Mouse (Mus musculus): Measurements from ENCODE around the gene Sarm1.

Gene Sarm1

DNA sequence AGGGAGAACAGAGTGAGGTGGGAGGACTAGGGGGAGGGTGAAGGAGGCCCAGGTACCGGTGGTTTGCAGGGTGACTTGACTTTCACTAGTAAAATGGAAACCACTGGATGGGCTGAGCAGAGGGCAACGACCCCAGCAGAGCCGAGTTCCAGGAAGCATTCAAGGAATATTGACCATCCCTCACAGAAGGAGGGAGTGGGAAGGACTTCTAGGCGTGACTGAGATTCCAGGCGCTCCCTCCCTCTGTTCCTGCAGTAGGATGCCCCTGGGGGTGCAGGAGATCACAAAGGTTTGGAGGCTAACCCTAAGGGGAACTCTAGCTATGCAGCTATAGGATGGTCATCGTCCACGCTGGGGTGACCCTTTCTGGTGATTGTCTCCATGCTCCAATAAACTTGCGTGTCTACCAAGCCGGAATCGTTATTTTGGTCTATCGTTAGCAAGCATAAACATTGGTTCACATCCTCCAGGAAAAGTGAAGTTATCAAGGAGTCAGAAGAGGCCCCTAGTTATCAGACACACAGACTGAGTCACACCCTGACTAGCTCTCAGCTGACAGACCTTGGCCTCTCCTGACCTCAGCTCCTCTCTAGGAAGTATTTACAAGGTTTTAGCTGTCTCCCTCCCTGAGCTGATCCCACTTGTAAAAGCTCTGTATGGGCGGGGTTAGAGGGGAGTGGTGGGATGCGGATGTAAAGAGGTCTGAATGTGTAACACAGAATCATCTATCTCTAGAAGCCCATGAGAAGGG lies 34.1 kb downstream of the Sarm1 start:
- in situ Hi-C loops (cut with MboI, MseI): no loop called here

DNA sequence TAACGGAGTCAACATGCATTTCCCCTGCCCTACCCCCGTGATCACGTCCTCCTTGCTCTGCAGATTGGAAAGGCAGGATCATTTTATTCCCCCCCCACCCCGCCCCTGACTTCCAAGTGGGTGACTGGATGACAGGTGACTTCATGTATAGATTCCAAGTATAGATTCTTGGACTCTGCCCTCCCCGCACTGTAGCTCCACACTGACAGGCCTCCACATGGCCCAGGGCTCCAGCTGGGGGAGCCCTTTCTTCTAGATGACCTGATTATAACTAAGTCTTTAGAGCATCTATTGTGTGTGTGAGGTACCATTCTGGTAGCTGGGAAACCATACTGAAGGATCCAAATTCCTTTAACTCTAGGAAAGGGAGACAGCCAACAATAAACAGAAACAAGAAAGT lies 34.9 kb downstream of the Sarm1 start:
- in situ Hi-C loops (cut with MboI, MseI): no loop called here

DNA sequence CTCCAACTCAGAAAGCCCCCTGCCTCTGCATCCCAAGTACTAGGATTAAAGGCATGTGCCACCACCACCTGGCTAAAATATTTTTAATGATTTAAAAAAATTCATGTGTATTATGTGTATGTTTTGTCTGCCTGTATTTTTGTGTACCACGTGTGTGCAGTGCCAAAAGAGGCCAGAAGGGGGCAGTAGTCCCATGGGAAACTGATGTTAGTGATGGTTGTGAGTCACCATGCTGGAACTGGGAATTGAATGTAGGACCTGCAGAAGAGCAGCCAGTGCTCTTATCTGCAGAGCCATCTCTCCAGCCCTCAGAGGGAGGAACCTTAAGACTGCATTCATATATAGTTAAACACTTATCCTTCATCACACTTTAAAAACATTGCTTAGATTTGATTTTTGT lies 35.7 kb downstream of the Sarm1 start:
- in situ Hi-C loops (cut with MboI, MseI): no loop called here

DNA sequence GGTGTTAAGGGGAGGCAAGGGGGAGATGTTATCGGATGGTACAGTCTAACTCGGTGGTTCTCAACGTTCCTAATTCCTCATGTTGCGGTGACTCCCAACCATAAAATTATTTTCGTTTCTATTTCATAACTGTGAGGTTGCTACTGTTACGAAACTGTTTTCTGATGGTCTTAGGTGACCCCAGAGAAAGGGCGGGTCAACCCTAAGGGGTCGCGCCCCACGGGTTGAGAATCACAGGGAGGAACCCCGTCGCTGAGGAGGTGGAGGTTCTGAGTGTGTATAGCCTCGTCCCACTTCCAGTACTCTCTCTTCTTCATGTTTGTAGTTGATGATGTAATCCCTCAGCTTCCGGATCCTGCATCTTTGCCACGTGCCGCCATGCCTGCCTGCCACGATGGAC lies 38.8 kb downstream of the Sarm1 start:
- in situ Hi-C loops (cut with MboI, MseI): no loop called here

DNA sequence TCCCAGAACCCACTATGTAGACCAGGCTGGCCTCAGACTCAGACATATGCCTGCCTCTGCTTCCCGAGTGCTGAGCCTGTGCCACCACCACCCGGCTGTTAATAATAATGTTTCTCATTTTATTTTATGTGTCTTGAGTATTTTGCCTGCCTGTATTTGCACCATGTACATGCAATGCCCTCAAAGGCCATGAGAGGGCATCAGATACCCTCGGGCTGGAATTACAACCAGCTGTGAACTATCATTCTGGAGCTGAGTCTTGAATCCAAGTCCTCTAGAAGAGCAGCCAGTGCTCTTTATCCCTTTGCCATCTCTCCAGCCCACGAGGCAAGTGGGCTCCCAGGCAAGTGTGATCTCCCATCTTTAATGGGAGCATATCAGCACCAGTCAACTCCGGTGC lies 42.2 kb downstream of the Sarm1 start:
- in situ Hi-C loops (cut with MboI, MseI): no loop called here

DNA sequence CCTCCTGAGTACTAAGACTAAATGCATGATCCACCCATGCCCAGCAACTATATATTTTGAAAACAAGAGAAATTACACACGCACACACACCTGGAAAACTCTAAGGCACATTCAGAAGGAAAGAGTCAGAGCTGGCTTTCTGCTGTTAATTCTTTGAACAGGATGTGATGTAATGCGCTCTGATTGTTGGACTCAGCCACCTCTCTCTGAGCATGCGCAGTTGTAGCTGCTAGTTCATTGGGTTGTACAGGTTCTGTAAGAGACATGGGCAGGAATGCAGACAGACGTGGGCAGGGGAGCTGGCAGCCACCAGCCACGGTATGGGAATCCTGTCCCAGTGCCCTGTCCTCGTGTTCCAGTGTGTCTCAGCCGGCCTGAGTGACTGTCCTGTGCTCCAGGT lies 43.3 kb downstream of the Sarm1 start:
- in situ Hi-C loops (cut with MboI, MseI): no loop called here

DNA sequence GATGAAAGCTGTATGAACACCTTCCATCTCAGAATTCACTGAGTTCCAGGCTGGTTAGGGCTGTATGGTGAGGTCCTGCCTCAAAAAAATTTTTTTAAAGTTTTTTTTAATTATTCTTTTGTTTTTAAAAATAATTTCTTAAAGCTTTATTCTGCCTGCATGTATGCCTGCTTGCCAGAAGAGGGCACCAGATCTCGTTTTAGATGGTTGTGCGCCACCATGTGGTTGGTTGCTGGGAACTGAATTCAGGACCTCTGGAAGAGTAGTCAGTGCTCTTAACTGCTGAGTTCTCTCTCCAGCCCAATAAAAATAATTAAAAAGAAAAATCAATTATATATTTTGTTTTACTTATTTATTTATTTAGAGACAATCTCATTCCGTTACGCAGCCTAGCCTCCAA lies 43.9 kb downstream of the Sarm1 start:
- in situ Hi-C loops (cut with MboI, MseI): no loop called here

DNA sequence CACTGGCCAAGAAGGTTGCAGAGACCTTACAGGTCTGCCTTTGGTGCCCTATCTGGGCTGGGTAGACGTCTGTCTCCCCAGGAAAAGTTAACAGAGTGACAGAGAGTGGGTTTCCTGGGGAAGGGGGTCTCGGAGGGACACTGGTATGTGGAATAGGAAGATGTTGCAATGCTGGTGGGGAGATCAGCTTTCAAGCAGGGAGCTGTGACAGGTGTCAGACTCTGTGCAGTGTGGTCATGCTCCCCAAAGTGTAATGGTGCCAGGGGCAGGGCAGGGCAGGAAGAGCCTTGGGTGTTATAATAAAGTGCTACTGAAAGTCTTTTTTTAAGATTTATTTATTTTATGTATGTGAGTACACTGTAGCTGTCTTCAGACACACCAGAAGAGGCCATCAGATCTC lies 47.2 kb downstream of the Sarm1 start:
- in situ Hi-C loops (cut with MboI, MseI): no loop called here

DNA sequence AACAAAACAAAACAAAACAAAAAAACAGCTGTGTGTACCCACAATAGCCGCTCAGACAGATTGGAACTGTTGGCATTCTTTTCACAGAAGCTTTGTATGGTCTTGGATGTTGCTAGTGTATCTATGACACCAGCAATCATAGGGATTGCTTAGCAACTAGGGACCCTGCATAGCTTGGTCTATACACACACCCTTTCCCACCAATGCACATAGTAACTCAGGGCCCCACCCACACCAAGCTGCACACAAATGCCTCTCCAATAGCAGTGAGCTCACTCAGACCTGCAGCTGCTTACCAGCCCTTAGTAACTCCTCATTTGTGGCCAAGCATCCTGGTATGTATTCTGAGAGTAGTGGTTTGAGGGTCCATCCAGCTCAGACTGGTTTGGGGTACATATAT lies 49.3 kb downstream of the Sarm1 start:
- in situ Hi-C loops (cut with MboI, MseI): loop anchor here (10.0 kb wide), 1 partner anchor 717 kb away; no protein-coding TSS in a partner anchor

DNA sequence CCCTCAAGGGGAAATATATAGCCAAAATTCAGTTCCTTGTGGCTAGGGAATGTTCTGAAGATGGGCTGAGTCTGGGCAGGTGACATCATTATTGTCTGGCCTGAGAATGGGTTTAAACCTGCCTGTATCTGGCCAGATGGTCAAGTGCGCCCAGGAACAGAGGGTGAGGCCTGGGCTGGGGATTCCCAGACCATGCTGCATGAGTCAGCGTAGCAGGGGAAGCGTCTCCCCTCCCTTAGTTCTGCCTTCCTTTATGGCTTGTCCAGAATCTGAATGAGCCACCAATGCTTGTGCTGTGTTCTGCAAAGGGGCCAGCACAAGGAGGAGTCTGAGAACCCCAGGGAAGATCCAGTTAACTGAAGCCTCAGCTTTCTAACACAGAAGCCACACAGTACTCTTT lies 50.4 kb downstream of the Sarm1 start:
- in situ Hi-C loops (cut with MboI, MseI): loop anchor here (10.0 kb wide), 1 partner anchor 718 kb away; no protein-coding TSS in a partner anchor

DNA sequence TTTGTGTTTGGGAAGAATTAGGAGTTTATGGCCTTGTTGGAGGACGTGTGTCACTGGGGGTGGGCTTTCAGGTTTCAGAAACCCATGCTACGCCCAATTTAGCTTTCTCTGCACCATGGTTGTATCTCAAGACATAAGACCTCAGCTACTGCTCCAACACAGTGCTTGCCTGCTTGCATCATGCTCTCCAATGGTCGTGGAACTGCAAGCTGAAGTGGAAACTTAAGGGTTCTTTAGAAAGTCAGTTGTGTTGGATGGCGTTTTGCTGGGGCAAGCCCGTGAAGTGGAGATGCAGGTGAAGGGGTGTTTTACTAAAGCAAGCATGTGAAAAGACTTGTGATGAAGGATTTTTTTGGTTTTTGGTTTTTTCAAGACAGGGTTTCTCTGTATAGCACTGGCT lies 54.4 kb downstream of the Sarm1 start:
- in situ Hi-C loops (cut with MboI, MseI): loop anchor here (10.0 kb wide), 1 partner anchor 722 kb away; no protein-coding TSS in a partner anchor

DNA sequence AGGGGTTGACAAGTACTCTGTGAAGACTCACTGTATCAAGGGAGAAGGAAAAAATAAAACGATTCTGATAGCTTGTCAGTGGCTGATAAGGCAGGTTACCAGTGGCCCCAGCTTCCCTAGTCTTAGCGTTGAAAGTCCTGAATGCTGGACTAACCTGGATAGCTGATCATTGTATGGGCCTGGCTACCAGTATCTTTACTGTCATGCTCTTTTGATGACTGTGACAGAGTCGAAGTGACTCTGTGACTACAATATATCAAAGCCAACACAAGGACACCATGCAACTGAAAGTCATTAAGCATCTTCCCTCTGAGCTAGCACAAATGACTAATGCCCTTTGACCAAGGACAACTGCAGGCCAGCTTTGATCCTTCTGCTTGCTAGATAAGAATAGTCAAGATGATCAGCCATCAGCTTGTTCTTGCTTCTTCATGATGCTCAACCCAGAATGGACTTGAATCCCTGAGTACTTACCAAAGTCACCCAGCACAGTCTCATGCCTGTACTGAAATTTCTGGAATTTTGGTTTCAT lies 59.1 kb downstream of the Sarm1 start:
- in situ Hi-C loops (cut with MboI, MseI): no loop called here

DNA sequence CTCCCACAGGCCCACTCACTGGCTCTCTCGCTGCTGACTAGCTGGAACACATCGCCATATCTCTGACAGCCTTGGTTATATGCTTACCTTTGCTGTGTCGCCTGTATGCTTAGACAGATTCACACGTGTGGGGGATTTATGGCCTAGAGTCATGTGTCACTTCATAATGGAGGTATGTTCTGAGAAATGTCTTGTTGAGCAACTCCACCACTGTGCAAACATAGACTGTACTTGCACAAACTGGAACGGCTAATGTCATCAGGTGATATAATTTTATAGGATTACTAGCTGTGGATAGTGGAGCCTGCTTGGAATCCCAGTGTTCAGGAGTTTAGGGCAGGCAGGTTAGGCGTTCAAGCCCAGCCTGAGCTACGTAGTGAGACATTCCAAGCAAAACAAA lies 60.4 kb downstream of the Sarm1 start:
- in situ Hi-C loops (cut with MboI, MseI): no loop called here

DNA sequence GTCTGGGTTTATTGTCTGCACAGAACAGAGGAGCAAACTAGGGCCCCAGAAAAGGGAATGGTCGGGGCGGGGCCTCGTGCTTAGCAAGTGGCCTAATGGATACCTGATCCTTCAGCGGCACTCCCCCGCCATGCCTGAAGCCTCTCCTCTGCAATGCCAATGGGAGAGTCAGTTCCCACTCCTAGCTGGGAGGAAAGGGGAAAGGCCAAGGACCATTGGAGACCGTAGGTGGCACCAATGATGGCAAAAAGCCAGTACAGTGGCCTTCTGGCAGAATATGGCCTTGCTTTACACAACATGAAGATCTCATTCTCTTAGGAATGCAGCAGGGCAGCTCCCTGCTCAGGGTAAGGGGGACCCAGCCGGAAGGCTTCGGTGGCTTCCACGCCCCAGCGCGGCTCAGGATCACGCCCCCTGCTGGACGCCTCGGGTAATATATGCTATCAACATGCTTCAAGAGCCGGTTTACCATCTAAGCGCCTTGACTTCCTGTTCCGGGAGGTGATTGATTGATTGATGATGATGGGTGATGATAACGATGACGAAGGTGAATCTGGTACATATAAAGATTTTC lies 61.7 kb downstream of the Sarm1 start:
- in situ Hi-C loops (cut with MboI, MseI): no loop called here

DNA sequence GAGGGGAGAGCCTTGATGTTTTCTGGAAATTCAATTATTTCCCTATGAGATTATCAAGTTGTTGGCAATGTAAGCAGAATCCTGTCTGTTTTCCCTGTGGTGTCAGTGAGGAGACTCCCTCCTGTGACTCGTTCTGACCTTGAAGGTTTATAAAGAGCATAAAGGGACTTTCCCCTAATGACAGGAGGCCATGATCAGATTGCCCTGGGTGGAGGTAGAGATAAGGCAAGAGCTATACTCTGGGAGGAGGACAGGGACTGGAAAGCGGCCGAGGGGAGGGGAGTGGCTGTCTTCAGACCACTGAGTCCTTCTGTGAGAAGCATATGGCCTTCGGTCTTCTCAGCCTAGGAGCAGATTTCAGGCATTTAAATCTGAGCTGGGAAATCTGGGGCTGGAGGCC lies 63.5 kb downstream of the Sarm1 start:
- in situ Hi-C loops (cut with MboI, MseI): loop anchor here (5.0 kb wide), 1 partner anchor 67 kb away; no protein-coding TSS in a partner anchor

DNA sequence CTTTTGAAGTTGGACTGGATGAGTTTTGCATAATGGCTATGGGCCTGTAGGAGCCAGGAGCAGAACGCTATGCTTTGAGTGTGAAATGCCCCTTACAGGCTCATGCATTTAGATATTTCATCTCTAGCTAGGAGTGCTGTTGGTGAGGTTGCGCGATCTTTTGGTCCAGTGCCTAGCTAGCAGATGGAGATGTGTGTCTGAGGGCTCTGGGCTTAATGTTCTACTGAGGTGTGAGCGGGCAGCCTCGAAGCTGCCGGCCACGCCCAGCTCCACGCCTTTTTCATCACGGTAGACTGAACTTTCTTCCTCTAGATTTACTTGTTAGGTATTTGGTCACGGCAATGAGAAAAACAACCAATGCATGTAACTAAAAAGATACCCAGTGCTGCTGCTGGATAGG lies 66.4 kb downstream of the Sarm1 start:
- in situ Hi-C loops (cut with MboI, MseI): loop anchor here (5.0 kb wide), 1 partner anchor 64 kb away; no protein-coding TSS in a partner anchor

DNA sequence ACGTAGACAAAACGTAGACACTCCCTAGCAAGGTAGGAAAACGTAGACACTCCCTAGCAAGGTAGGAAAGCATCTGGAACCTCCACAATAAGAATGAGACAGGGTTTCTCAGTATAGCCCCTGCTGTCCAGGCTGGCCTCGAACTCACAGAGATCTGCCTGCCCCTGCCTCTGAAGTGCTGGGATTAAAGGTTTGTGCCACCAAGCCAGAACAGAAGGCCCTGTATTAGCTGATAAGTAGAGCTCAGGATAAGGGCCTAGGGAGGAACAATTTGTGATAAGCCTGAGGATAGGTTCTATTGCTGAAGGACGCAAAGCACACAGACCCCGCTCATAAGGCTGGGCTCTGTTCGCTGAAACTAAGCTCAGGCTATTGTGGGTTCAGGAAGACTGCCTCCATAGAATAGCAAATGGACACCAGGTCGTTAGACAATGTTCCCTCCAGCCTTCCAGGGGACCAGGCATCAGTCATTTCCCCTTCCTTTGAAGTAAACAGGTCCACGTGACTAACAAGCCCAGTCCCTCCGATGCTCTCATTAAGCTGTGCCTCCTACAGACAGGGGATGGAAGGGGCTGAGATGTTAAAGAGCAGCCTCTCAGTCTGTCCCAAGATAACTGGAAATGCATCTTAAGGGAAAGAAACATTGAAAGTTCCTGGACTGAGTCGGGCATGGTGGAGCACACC lies 67.2 kb downstream of the Sarm1 start:
- in situ Hi-C loops (cut with MboI, MseI): loop anchor here (5.0 kb wide), 1 partner anchor 63 kb away; no protein-coding TSS in a partner anchor

DNA sequence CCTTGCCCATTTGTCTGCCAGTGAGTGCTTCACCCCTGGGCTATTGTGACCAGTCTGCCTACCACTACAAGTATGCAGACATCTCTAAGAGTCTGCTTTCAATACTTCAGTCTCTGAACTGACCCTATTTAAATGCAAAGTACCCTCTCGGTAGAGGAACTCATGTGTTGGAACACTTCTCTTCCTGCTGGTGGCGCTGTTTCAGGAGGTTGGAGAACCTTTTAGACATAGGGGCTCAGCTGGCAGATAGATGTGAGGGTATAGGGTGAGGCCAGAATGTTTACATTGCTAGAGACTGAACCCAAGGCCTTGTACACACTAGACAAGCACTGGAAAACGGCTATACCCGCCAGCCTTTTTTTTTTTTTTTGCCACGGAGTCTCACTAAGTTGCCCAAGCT lies 69.2 kb downstream of the Sarm1 start:
- in situ Hi-C loops (cut with MboI, MseI): no loop called here

DNA sequence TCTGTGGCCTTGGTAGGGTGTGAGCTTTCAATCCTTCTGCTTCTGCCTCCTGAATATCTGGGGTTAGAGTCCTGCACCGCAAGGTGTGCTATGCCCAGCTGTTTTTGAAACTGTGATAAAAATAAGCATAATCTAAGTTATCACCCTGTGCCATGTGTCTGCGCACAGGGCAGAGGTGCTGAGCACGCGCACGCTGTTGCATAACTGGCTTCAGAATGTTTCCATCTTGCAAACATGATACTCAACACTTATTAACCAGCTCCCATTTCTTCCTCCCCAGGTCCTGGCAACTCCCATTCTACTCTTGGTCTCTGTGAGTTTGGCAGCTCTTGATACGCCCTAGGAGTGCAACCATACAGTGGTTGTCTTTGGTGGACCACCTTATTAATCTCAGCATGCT lies 69.9 kb downstream of the Sarm1 start:
- in situ Hi-C loops (cut with MboI, MseI): no loop called here

DNA sequence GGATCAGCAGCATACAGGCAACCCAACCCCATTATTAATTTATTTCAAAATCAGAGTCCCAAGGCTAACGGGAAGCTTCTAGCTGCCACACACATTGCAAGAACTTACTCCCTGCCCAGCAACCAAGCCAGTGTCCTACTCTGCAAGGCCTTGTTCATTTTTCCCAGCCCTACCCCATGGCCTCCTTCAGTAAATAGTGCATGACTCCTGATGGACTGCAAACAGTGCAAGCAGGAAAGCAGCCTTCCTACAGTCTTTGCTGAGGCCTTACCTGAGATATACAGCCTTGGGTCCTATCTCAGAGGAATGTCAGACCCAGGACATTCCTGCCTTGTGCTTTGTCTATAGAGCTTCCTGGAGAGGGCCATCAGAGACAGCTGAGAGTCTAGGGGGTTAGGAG lies 72.0 kb downstream of the Sarm1 start:
- in situ Hi-C loops (cut with MboI, MseI): no loop called here

DNA sequence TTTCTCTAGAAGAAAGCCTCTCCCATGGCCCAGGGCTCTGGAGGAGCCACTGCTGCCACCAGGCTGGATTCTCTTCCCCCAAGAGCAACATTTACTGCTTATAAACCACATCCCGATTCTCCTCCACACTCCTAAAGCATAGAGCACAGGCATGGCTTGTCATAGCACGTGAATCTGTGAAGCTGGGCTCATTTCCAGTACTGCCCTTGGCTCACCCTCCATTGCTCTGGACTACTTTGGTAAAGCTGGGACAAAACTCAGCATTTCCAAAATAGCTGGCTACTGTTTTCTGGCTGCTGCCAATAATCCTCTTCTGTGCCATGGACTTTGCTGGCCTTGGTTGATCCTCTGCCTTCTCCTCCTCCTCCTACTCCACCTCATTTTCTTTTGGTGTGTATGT lies 73.2 kb downstream of the Sarm1 start:
- in situ Hi-C loops (cut with MboI, MseI): no loop called here

Data from regulatory T cell (primary cell).